Mouse (Mus musculus) MEL (cell line): Measurements from ENCODE around the gene 1110008L16Rik.

Experiments
- BHLHE40 ChIP-seq: IDR thresholded peaks from 2 replicates; pipeline ENCODE4 v1.6.1; 2012; ENCODE audit warnings: low read depth, mild to moderate bottlenecking, inconsistent platforms, low read length, improper control_type of control experiment, borderline replicate concordance
- CTCF ChIP-seq, 3 experiments: IDR thresholded peaks in 2 of 3; conservative IDR thresholded peaks in 1 of 3; 2 replicates each; pipeline ENCODE4 v1.5.1; 2011 to 2012; ENCODE audit warnings: low read length in 3 of 3, low read depth in 2 of 3, mild to moderate bottlenecking in 2 of 3, improper control_type of control experiment in 1 of 3, inconsistent platforms in 1 of 3, mixed read lengths in 1 of 3, moderate library complexity in 1 of 3; ENCODE audit not compliant: control insufficient read depth in 1 of 3, insufficient read depth in 1 of 3, poor library complexity in 1 of 3, severe bottlenecking in 1 of 3
- EP300 ChIP-seq, 2 experiments: IDR thresholded peaks; 2 replicates each; pipeline ENCODE4 v1.6.1; 2011; ENCODE audit warnings: improper control_type of control experiment in 2 of 2, low read length in 2 of 2, low read depth in 1 of 2, mild to moderate bottlenecking in 1 of 2
- KAT2A ChIP-seq: conservative IDR thresholded peaks from 2 replicates; pipeline ENCODE4 v1.6.1; 2012; ENCODE audit warnings: low read depth, low read length, improper control_type of control experiment, inconsistent platforms
- POLR2A ChIP-seq, 2 experiments: IDR thresholded peaks; 2 replicates each; pipeline ENCODE4 v1.6.1; 2011 to 2012; ENCODE audit warnings: low read length in 2 of 2, mild to moderate bottlenecking in 2 of 2, control low read depth in 1 of 2, improper control_type of control experiment in 1 of 2, low read depth in 1 of 2, moderate library complexity in 1 of 2; ENCODE audit not compliant: control insufficient read depth in 1 of 2, insufficient read depth in 1 of 2, poor library complexity in 1 of 2
- SMC3 ChIP-seq: IDR thresholded peaks from 2 replicates; pipeline ENCODE4 v1.6.1; 2011; ENCODE audit warnings: low read depth, low read length, improper control_type of control experiment
- TBP ChIP-seq: IDR thresholded peaks from 2 replicates; pipeline ENCODE4 v1.8.0; 2011; ENCODE audit warnings: low read depth, low read length, improper control_type of control experiment
- TCF12 ChIP-seq: IDR thresholded peaks from 2 replicates; pipeline ENCODE4 v1.6.1; 2014; ENCODE audit warnings: low read depth, mild to moderate bottlenecking, inconsistent platforms, low read length, improper control_type of control experiment, moderate library complexity
- ZC3H11A ChIP-seq: IDR thresholded peaks from 2 replicates; pipeline ENCODE4 v1.6.1; 2012; ENCODE audit warnings: low read depth, mild to moderate bottlenecking, inconsistent platforms, low read length, improper control_type of control experiment

DNA sequence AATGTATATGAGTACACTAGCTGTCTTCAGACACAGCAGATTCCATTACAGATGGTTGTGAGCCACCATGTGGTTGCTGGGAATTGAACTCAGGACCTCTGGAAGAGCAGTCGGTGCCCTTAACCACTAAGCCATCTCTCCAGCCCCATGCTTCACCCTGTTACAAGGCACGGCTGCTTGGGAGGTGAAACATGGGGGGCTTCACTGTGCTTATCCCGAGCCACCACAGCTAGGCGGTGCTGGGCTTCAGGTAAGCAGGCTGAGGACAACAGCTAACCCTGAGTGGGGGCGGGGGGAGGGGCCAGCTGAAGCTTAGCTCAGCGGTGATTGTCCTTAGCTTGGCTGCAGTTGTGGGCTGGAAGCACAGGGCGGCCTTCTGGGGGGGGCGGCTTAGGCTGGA lies 10.1 kb downstream of the 1110008L16Rik start:
- TF ChIP-seq ZC3H11A (no peak), KAT2A (no peak), TCF12 (no peak), POLR2A (IDR thresholded peaks at IDR 0.05; ENCODE audit: control insufficient read depth in 1 of 2, insufficient read depth in 1 of 2, low read depth in 1 of 2, low read length in 2 of 2, poor library complexity in 1 of 2) (no peak), CTCF (IDR thresholded peaks at IDR 0.05 in 2 of 3, conservative IDR thresholded peaks at IDR 0.05 in 1 of 3; ENCODE audit: control insufficient read depth in 1 of 3, insufficient read depth in 1 of 3, low read depth in 2 of 3, low read length in 3 of 3, poor library complexity in 1 of 3, severe bottlenecking in 1 of 3) (no peak), BHLHE40 (no peak), EP300 (IDR thresholded peaks at IDR 0.05; ENCODE audit: low read depth in 1 of 2, low read length in 2 of 2) (no peak), TBP (no peak), SMC3 (no peak)
